Mouse (Mus musculus) testis, adult 2 months (tissue): ENCODE measurements around the gene Ugt1a7c.

ENCODE experiments used
- CTCF ChIP-seq: fragments of 200-500 bp; IDR thresholded peaks from 2 replicates; pipeline ENCODE4 v1.5.1; 2012; ENCODE audit warnings: low read depth, mild to moderate bottlenecking, inconsistent platforms, low read length, moderate library complexity; ENCODE audit not compliant: control insufficient read depth, insufficient read depth, insufficient replicate concordance
- POLR2A ChIP-seq: fragments of 200-500 bp; IDR thresholded peaks from 2 replicates; pipeline ENCODE4 v1.6.1; 2012; ENCODE audit warnings: low read depth, mild to moderate bottlenecking, inconsistent platforms, low read length, moderate library complexity; ENCODE audit not compliant: control insufficient read depth

DNA sequence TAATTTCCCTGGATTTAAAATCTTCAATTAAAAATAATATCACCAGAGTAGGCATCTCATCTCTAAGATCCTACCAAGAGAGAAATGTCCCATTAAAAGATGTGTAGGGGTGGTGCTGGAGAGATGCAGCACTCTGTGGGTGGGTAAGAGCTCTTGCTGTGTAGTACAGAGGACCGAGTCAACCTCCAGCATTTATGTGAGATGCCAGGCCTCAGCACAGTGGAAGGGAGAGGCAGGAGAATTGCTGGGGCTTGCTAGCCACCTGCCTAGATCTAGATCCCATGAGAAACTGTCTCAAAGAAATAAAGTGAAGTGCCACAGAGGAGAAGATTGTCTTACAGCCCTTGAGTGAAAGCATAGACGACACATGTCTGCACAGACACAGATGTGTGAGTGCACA, 121.7 kb downstream of the Ugt1a7c start:
- TF ChIP-seq CTCF (no peak), POLR2A (no peak)
